Mouse (Mus musculus): ENCODE results near the gene Irf2bp2.

DNA sequence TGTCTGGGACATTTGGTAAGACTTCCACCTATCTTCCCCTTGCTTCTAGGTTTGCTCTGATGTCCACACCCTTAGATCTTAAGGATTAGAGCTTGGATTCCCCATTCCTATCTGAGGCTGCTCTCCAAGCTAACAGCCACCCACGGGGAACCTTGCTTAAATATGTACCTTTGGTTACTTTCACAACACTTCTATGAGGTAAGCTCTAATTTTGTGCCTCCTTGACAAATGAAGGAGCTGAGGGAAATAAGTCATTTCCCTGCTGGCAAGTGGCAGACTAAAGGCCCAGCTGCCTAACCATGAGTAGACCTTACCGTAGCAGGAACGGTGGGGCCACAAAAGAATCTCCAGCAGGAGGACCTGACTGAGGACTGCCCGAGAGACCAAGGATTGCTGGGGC is 39.0 kb downstream of the Irf2bp2 start:
- no peak for TF ChIP-seq POLR2A (IDR thresholded peaks at IDR 0.05; ENCODE audit: borderline replicate concordance, low read depth, low read length)
- no peak for TF ChIP-seq CTCF (IDR thresholded peaks at IDR 0.05; ENCODE audit: low read depth, low read length)
